Mouse (Mus musculus): ENCODE data around the gene Ppm1h.

Ppm1h gene

DNA sequence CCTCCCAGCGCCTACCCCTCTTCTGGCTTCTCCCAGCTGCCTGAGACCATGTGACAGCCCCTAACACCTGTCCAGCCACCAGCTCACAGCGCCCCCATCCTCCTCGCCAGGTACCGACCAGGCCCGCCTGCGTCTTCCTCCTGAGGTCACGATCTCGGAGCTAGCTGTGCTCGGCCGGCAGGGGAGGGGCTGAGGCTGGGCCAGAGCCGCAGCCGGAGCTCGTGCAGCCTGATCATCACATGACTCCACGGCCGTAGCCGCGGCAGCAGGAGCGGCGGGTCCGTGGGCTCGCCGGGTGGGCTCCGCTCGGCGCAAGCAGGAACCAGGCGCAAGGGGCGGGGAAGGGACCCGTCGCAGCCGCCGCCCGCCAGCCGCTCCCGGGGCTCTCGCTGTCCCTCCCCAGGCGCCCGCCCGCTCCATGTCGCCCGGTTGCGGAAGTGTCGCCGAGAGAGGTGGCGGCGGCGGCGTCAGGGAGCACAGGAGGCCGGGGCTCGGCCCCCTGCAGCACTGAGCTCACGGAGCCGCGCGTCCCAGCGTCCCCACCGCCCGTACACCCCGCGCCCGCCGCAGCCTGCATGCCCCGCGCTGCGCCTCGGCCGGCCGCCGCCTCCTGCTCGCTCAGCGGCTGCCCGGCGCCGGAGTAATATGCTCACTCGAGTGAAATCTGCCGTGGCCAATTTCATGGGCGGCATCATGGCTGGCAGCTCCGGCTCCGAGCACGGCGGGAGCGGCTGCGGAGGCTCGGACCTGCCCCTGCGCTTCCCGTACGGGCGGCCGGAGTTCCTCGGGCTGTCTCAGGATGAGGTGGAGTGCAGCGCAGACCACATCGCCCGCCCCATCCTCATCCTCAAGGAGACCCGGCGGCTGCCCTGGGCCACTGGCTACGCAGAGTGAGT is at the start of gene Ppm1h:
Gene Ppm1h (plus strand): TSS at position 222 of the 896 bp plus-strand sequence.
- DNase-seq (ENCODE audit: low read depth, low spot score) = peak; percentile 85

DNA sequence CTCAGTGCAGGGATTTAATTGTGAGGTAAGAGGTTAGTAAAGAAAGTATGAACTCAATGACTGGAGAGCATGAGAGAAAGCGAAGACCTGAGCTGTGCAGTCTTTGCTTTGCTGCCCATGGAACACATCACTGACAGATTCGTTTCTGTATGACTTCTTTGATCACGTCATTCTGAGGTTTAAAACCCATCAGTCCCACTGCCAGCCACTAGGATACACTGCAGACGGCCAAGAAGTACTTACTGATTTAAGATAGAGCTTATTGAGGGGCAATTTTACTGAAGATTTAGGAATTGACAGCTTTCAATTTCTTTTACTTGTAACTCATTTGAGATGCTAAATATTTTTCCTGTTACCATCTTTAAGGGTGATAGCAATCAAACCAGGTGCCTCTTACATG is 49.6 kb upstream of the Ppm1h start:
- no peak for DNase-seq (ENCODE audit: low read depth, low spot score)

DNA sequence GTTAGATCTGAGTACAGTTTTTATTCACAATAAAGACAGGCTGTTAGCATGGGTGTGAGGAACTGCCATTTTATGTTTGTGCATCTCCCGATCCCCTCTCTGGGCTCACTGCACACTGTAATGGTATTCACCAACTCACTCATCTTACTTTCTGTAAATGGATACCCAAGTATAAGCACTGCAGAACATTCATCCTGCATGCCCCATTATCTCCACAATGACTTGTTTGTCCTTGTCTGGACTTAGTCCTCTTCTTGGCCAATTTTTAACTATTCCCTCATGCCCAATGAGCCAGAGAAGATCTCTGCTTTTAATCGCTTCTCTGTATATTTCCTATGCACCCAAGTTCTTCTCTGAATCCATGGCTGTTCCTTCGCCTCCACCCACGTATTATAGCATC is 38.7 kb upstream of the Ppm1h start:
- no peak for DNase-seq (ENCODE audit: low read depth, low spot score)

DNA sequence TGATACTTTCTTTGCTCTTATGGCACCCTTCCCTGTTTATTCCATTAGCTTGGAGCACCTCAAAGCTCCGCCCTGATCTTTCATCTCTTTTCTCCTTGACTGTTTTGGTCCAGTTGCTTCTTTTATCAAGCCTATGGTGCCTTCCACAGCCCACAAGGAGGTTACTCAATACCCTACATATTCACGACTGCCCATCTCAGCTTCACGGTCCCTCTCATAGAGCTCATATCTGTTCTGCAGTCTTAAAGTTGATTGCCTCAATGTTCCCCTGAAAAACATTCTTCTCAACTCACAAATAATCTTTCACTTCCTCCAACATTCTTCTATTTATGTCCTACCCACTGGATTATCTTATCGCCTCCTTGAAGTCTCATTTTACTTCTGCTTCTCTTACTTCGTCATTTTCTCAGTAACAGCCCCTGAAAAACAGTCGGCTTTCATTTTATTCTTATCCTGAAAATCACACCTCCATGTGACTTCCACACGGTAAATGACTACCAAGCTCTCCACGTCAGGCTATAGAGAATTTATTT is 37.2 kb upstream of the Ppm1h start:
- DNase-seq (ENCODE audit: low read depth, low spot score) = no peak

DNA sequence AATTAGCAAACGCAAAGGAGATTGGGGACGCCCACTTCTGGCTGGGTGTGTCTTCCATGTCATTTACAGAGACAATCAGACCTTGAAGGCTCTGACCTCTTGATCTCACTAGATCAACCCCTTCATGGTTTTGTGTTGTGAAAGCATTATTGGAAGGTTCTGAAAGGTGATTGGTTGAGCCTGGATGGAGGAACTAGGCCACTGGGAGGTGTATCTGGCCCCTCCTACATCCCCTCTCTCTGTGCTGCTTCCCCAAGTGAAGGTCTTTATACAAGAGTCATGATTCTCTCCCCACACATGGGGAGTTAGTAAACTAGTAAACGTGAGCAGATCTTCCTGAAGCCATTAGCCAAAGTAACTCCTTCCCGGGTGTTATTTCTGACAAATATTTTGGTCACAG is 36.4 kb upstream of the Ppm1h start:
- DNase-seq (ENCODE audit: low read depth, low spot score) = no peak

DNA sequence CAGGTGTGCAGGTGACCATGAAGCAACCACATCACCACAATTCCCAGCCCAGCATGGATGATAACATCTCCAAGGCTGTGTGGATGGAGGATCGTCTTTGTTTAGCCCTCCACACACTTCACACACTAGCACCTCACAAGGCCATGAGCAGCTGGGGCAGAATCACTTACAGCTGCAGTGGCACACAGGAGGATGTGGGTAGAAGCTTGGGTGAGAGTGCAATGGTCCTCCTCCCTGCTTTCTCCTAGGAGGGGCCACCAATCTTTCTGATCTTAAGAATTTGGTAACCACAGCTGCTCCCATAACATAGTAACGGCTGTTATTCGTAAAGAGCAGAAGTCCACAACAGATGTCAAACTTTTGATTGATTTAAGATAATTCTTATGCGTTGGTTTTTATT is 26.6 kb upstream of the Ppm1h start:
- DNase-seq (ENCODE audit: low read depth, low spot score) = no peak

DNA sequence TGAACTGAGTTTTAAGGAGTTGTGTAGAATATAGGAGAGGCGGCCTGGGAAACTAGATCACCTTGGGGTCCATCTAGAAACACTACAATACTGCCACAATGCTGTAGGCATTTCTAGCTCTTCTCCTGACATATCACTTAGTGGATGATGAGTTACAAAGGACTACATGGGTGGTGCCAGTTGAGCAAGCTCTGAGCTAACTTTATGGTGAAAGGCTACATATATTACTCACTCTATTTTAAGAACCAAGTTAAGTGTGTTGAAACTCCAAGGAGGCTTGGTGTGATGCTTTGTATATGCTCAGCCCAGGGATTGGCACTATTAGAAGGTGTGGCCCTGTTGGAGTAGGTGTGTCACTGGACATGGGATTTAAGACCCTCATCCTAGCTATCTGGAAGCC is 26.0 kb upstream of the Ppm1h start:
- no peak for DNase-seq (ENCODE audit: low read depth, low spot score)

DNA sequence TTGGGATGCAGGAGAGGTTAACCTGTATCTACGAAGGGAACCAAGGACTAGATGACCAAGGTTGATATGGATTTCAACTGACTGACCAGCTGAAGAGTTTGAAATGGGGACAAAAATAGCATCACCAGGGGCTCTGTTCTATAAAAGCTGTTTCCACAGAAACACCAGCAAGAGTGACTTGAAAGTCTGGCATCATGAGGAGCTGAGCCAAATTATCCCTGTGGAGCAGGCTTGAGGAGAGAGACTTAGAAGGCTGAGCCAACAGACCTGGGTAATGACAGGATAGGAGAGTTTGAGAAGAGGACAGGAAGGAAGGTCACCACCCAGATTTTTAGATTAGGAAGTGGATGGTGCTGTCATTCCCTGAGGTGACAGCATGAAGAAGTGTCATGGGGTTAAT is 12.9 kb upstream of the Ppm1h start:
- no peak for DNase-seq (ENCODE audit: low read depth, low spot score)

DNA sequence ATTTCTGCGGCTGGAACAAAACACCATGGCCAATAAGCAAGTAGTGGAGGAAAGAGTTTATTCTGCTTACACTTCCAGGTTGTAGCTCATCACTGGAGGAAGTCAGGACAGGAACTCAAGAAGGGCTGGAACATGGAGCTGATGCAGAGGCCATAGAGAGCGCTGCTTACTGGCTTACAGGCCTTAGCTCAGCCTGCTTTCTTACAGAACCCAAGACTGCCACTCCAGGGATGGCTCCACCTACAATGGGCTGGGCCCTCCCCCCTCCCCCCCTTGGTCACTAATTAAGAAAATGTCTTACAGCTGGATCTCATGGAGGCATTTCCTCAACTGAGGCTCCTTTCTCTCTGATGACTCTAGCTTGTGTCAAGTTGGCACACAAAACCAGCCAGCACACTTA is 7.3 kb upstream of the Ppm1h start:
- DNase-seq (ENCODE audit: low read depth, low spot score) = no peak

DNA sequence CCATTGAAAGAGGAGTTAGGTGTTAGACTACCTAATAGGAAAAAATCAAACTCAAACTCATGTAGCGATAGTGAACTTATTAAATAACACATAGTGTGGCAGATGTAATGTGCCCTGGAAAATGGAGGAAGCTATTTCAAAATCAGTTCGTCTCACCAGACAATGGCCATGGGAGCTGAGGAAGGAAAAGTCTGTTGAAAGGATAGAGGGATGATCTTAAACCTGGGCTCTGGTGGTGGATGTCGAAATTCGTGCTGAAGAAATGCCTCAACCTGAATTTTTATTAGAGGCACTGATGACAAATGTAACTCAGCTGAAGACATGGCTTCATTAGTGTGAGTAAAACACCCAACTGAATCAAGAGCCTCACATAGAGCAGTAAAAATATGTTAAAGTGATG is 6.5 kb upstream of the Ppm1h start:
- no peak for DNase-seq (ENCODE audit: low read depth, low spot score)

DNA sequence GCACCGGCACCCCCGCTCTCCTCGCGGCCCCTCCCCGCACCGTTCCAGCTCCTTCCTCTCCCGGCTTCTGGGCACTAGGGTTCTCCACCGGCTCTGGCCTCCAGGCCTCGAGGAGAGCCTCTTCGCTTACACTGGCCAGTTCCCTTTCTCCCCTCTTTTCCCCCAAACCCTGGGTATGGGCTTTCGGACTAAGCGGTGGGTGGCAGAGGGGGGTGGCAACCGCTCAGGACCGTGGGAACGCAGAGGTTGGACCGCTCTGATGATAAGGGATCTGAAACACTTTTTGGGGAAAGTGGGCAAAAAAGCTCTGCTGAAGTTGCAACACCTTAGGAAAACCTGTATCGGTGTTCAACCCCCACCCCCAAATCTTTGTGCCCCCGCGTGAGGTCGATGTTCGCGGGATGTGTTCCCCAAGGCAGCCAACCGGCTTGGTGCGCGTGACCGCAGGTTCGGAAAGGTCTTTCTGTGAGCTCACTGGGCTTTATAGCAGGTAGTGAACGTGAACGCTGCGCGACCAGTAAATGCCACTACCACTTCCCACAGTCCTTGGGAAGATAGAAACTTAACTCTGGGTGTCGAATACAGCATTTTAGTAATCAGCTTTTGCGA is 979 bp downstream of the Ppm1h start:
- peak; percentile 41 for DNase-seq (ENCODE audit: low read depth, low spot score)

DNA sequence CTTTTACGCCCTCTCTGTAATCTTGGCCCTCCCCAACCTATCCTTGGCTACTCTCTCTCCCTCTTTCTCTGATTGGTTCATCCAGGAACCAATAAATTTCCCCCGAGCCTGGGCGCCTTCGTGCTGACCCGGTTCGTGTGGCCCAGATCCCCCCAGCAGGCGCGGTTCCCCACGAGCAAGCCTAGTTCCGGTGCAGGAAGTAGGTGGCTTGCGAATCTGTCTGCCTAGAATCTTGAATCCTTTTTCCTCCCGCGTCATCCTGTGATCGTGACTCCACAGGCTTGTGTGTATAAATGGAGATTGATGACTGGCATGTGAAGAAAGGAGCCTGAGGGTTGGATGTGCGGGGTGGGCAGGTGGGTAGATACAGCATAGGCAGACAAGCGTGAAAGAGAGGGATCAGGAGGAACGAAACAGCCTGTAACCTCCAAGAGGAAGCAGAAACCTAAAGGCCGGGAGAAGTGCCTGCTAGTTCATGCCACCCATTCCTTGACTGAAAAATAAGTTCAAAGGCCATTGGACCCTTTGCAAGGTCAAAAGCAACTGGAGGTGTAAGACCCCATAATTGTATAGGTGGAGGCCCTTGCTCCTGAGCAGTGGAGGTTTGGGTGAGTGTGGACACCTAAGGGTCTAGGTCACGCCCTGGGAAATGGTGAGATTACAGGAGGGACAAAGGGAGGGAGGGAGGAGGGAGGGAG is 2.0 kb downstream of the Ppm1h start:
- DNase-seq (ENCODE audit: low read depth, low spot score) = no peak

DNA sequence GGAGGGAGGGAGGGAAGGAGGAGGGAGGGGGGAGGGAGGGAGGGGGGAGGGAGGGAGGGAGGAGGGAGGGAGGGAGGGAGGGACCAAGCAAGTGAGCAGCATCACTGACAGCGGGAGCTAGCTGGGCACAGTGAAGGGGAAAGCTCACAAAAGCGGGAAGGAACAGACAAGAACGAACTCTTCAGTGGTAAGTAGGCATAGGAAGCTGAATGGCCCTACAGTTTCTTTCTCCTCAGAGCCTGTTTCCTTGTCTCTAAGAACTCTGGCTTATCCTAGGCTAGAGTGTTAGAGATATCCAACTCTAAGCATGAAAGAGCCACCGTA is 2.5 kb downstream of the Ppm1h start:
- no peak for DNase-seq (ENCODE audit: low read depth, low spot score)

DNA sequence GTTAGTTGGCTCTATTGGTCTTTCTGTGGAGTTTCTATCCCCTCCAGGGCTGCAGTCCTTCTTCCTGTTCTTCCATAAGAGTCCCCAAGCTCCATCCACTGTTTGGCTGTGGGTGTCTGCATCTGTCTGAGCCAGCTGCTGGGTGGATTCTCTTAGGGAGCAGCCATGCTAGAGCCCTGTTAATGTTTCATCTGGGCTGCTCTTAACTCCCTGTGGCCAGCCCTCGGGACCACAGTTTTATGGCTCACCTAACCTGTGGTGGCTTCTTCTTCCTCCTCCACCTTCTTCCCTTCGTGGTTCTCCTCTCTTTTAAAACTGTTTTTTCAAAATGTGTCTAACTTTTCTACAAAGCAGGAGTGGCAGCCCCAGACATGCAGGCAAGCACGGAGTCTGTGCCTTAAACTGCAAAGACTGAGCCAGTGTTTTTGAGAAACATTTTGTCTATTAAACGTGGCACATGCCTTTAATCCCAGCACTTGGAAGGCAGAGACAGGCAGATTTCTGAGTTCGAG is 5.3 kb downstream of the Ppm1h start:
- DNase-seq (ENCODE audit: low read depth, low spot score) = no peak

DNA sequence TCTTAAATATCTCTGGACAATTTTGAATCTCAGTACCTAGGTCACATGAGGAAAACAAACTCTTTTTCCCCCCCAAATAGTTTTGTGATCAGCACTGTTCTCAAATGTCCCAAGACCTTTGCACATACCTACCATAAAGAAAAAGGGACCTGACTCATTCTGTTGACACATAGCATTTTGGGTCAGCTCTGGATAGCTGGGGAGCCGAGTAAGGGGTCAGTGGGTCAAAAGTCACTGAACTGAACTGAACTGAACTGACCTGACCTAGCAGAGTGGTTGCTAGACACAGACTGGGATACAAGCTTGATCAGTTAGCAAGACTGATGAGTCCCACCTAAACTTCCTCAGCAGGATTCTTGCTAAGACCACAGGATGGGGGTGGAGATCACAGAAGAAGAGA is 6.7 kb downstream of the Ppm1h start:
- no peak for DNase-seq (ENCODE audit: low read depth, low spot score)

DNA sequence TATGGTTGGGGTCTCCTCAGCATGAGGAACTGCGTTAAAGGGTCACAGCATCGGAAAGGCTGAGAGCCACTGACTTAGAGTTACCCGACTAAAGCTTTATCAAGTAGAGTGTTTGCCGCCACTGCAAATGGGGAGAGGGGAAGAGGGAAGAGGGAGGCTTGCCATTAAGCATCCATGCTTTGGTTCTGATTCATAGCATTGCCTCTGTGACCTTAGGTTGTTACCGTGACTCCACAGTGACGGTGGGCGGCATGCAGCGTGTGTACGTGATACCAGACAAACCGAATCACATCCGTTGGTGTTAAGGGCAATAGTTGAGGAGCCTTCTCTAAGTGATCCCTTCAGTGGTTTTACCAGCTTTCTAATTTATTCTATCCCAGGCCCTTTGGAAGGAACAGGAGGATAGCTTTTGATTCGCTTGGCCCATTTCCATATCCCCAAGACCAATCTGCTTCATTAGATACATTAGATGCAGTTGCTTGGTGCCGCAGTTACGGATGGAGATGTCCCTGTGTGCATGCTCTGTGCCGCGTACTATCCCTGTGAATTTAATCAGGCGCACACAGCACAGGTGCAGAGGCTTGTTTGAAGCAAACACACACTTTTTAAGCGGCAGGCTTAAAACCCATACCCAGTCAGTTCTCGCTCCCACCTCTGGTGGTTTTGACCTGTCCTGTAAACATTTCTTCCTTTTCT is 7.4 kb downstream of the Ppm1h start:
- no peak for DNase-seq (ENCODE audit: low read depth, low spot score)

DNA sequence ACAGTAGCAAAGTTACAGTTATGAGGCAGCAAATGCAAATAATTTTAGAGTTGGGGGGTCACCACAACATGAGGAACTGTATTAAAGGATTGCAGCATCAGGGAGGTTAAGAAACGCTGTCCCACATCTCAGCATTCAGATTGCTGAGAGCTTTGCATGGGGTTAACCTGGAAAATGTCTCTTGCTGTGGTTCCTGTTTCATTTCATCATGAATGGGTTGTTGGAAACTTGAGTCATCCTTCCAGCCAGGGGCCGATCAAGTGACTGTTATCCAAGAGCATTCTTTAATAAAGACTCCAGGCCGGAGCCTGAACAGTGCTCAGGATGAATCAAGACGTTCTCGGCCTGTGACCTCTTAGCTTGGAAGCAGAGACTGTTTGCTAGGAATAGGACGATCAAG is 12.1 kb downstream of the Ppm1h start:
- no peak for DNase-seq (ENCODE audit: low read depth, low spot score)

DNA sequence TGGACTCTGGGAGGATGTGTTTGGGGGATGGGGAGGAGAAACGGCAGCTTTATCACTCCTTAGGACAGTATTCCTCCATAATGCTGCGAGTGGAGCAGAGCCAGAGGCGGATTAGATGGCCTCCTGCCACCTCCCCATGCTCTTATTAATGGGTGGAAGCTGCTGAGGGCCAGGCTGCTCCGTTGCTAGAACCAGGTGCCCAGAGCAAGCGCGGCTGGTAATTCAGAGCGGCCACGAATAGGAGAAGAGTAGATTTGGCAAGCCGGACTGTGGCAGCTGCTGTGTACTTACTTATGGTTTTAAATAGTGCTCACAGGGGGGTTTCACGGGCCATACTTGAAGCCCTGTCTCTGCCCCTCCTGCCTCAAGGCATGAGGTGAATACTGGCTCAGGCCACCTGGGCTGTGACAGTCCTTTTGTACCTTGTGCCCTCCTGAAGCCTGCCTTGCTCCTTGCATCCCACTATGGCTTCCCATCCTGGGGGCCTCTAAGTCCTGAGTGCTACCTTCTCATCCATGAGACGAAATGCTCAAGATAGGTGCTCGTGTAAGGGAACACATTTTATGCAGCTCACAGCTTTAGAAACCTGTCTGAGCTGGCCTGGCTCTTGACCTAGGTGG is 14.7 kb downstream of the Ppm1h start:
- no peak for DNase-seq (ENCODE audit: low read depth, low spot score)

DNA sequence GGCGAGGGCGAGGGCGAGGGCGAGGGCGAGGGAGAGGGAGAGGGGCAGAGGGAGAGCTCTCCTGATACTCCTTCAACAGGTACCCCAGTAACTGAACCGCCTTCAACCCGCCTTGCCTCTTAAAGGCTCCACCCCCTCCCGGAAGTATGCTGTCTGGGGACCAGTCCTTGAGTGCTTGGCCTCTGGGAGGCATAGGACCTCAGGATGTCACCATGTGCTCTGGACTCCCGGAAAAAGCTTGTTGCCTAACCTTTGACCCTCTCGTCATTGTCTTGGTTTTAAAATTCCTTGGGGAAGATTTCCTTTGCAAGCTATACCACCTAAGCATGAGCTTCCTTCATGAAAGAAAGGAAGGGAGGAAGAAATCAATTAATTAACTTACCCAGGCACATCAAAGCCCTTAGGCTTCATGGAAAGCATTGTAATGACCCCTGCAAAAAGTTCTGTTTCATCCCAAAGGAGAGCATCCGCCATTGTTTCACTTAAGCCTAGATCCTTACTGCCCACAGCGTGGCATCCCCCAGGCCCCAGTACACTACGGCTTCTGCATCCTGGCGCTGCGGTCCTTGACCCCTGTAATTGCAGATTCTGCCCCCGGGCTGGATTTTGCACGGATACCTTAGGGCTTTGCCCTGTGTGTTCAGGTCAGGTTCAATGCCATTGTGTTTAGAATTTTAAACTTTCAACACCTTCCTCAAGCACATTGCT is 15.5 kb downstream of the Ppm1h start:
- DNase-seq (ENCODE audit: low read depth, low spot score) = peak; percentile 29

DNA sequence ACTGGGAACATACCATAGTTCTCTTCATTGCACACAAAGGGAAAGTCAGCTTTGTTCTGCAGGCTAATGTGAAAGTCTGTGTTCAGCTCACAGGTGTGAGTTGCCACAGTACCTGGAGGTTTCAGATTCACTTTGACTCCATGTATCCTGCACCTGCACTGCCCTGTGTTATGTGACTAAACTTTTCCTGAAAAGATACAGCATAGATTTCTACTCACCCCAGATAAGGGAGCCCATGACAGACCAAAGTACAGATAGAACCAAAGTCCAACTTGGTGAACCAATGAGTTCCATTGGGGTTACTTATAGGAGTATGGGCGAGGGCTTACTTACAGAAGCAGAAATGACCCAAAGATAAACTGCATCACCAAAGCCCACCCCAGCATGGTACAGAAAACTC is 17.8 kb downstream of the Ppm1h start:
- DNase-seq (ENCODE audit: low read depth, low spot score) = no peak

DNA sequence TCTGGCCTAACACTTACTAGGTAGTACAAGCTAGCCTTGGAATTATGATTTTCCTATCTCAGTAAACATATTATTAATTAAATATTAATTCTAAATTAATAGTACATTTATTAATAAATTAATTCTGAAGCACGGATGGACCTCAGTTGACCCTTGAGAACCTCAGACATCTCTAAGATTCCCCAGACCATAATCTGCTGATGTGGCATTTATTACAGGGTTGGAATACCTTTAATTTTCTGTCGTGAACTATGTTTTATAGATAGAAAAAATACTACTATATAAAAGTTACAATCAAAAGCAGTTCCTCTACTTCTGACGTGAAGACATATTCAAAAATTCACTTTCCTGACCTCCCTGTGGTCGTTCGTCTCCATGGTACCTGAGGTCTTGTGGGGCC is 19.8 kb downstream of the Ppm1h start:
- no peak for DNase-seq (ENCODE audit: low read depth, low spot score)

Data from R1 (cell line).